Mouse (Mus musculus): ENCODE measurements around the gene Gm28539.

Gene Gm28539

DNA sequence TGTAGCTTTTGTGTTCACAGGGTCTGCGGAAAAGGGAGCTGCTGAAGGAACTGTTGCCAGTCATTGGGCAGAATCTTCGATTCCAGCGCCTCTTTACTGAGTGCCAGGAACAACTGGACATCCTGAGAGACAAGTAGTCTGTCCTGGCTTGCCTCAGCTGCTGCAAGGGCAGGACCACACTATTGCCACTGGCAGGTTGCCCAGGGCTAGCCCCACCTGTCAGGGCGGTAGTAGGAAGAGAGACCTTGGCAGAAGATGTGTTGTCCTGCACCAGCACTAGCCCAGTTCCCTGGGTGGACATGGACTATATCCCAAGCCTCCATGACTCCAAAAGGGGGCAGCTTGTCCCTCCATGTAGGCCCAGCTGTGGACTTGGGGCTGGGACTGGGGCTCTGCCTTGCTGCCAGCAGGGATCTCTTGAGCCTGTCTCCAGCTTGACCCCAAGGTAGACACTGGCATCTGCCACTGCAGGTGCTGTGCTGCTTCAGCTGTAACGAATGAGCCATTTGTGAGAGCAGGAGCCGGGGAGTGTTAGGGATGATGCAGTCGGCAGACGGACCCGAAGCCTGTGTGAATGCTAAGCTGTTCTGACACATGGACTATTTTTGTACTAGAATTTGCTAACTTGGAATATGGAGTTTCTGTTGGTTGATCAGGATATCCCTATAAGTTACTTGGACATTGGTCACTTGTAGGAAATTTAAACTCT, 133.2 kb downstream of the Gm28539 start:
- peak in 1 of 2 experiments; percentile 19 for DNase-seq

DNA sequence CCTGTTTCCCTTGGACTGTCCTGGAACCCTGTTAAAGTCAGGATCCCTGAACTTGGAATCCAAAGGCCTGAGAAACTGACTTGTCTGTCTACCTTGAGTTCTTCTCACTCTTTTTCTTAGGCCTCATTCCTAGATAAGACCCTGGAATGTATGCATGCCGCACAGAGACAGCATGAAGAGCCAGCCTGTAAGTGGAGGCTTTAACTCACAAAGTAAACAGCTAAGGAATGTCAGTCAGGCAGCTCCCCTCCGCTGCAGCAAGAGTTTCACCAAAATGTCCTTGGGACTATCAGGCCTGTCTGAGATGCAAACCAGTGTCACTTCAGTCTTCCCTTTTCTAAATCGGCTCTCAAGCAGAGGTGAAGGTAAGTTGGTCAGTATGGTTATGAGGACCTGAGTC, 134.5 kb downstream of the Gm28539 start:
- DNase-seq: no peak

DNA sequence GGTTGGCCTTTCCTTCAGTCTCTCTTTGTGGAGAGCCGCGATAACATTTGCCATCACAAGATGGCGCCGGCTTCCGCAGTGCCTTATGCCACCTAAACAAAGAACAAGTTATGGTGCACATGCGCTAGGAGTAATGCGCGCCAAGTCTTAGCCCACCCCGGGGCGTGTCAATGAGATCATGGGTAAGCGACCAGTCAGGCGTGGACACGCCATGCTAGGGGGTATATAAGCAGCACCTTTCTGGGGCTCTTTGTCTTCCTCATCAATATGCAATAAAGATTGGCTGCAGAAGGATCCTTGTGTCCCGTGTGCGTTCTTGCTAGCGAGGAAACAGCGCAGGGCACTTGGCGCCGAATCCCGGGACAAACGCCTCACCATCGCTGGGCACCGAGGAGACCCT, 139.3 kb downstream of the Gm28539 start:
- peak in 1 of 2 experiments; percentile 8 for DNase-seq

DNA sequence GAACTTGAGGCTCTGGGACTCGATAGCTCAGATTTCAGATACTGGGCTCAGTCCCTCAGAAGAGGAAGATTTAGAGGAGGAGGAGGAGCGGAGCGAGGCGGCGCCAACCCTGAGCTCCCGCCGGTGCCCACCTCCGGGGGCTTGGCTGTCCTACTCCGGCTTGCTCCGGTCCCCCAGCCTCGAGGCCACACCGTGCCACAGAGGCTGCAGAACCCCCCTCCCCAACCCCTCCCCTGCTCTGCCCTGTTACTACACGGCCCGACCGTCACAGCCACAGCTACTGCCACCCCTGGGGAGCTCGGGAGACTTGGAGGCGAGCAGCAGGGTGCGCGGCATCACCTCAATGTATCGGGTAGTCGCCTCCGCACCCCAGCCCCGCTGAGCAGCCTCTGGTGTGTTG, 139.9 kb downstream of the Gm28539 start:
- no peak for DNase-seq

DNA sequence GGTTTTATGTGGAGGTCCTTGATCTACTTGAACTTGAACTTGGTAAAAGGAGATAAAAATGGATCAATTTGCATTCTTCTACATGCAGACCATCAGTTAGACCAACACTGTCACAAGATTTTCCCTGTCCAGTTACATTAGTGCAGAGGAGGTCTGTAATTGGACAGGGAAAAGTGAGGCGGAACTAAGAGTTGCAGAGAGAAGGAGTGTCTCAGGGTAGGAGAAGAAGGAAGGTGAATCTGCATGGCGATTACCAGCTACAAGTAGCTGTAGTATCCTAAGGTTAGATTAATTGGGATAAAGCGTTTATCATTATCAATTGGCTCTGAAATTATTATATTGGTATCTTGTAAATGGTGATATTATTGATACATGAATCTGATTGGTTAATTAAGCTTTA, 150.0 kb downstream of the Gm28539 start:
- no peak for DNase-seq

DNA sequence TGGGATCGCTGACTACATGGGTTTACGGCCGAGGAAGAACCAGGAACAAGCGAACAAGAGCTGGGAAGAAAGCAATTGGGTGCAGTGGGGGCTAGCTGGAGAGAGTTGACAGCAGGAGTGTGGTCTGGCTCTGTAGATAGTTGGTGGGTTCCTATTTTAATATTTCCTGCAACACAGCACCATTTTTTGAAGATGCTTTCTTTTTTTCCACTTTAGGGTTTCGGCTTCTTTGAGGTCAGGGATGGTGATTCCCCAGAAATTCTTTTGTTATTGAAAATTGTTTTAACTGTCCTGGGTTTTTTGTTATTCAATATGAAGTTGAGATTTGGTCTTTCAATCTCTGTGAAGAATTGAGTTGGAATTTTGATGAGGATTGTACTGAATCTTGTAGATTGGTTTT, 150.5 kb downstream of the Gm28539 start:
- DNase-seq: no peak

DNA sequence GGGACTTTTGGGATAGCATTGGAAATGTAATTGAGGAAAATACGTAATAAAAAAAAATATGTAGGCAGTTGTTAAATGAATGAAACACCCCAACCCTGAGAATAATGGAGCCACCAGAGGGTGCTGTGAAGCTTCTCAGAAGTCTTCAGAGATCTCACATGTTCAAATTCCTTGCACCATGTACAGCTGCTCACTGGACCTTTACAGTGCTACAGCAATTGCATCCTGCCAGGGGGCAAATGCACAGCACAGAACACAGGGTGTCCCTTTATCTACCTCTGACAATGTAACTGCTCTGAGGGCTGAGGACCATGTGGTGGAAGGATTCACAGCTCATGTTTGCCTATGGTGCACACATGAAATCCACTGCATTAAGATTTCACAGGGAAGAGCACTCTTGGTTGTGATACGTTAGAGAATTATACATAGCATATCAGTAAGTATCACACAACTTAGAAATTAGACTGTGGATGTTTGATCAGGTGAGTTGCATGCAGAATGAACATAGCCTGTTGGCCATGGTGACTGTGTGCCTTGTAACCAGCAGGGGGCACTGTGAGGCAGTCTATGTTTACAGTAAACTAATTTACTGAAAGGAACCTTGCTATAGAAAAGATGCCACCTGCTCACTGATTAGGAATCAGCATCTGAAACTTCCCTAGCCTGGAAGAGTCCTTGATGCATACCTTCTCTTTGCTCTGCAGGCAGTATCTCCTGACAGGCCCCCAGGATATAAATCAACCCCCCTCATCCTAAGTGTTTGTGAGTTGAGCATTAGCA, 166.4 kb downstream of the Gm28539 start:
- DNase-seq: peak in 1 of 2 experiments; percentile 2

DNA sequence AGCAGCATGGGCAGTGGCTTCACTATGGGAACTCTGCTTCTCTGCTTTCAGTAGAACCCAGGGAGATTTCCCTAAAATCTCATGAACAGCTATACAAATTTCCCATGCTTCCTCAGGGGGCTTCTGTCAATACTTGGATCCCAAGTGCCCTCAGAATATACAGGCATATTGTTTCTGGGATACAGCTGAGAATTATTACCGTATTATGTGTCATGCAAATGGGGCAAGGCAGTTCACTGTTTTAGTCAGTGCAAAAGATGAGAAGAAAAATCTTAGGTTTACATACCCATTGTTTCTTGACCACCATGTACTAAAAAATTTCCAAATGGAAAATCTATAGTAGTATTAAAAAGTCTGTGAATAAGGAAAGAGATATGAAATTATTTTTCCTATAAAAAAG, 167.4 kb downstream of the Gm28539 start:
- DNase-seq: no peak

DNA sequence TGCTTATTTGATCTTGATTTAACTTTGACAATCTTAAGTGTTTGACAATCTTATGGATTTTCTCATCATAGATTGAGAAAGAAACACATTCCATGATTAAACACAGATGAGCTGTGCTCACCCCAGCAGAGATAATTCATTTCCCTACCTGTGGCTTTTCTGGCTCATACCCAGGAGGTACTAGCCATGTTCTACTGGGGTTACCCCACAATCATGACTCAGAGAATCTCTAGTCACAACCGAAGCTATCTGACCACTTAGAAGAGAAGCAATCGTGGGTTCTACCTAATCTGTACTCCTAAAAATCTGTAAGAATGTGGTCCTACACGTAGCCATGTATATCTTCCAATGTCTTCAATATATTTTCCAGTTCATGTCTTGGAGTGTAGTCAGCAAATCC, 168.9 kb downstream of the Gm28539 start:
- DNase-seq: peak in 1 of 2 experiments; percentile 2

Data from cerebellum, postnatal 10 days (tissue).